Mouse (Mus musculus) liver, embryonic 14.5 days (tissue): ENCODE data around the gene Slitrk6.

Experiments
- CTCF ChIP-seq: IDR thresholded peaks from 2 replicates; pipeline ENCODE4 v1.5.1; 2016; ENCODE audit warnings: antibody characterized with exemption, low read depth, control low read depth
- EP300 ChIP-seq: IDR thresholded peaks from 2 replicates; pipeline ENCODE4 v1.6.1; 2016; ENCODE audit warnings: antibody characterized with exemption, low read depth

GRCm38 (mm10) chr14:110724026-110724576 lies 30.8 kb downstream of the Slitrk6 start:
- TF ChIP-seq CTCF (no peak), EP300 (no peak)
